Mouse (Mus musculus): ENCODE measurements around the gene Cps1. TPM values are rescaled to one million over a fixed set of nuclear protein-coding genes. Genes with fewer than 3 reads are reported as not detected.

Gene Cps1
- polyA plus RNA-seq, 1 experiment from 2014 or later: 0.11 TPM

DNA sequence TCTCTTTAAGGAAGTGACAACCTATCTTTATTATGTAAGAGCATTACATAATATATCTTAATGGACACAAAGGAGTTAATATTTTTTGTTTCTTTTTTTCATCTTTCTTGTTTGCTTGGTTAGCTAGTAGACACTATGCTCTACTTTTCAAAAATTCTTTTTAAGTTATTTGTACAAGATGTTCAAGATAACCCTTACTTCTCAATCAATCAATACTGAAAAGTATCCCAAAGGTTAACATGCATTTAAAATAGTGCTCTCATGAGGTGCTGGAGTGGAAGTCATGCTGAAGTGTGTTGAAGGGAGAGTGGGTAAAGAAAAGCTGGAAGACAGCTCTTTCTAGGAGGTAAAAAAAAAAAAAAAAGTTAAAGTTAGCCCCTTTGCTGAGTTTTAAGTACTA, 145.1 kb downstream of the Cps1 start:
- H3K27me3 ChIP-seq (ENCODE audit: insufficient read depth, poor library complexity, severe bottlenecking): no peaks in the 10 kb centered on the region
- no peak overlapping the region for H3K4me3 ChIP-seq
- no peaks in the 10 kb centered on the region for H3K36me3 ChIP-seq
- H3K27ac ChIP-seq: no peak overlapping the region
- DNase-seq (ENCODE audit: low spot score): no peak
- no peaks in the 10 kb centered on the region for H3K9me3 ChIP-seq
- no peaks in the 10 kb centered on the region for H3K4me1 ChIP-seq

DNA sequence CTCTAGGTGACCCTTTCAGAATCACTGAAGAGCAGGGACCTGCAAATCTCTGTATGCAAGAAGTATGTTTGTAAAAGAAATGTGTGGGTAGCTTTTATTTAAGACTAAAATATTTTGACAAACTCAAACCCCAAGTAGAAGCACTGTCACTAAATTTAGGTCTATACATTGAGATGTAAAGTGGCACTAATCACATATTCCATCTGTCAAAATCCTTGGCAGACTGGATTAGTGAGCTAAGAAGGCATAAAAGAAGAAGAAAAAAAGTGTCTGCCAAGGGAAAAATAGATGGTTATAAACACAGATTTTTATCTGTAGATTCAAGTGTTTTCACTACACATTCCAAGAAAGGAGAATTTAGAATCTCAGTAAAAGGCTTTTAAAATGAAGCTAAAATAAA, 145.6 kb downstream of the Cps1 start:
- no peaks in the 10 kb centered on the region for H3K4me1 ChIP-seq
- no peaks in the 10 kb centered on the region for H3K27me3 ChIP-seq (ENCODE audit: insufficient read depth, poor library complexity, severe bottlenecking)
- no peak overlapping the region for H3K4me3 ChIP-seq
- no peak overlapping the region for H3K27ac ChIP-seq
- DNase-seq (ENCODE audit: low spot score): no peak
- no peaks in the 10 kb centered on the region for H3K36me3 ChIP-seq
- H3K9me3 ChIP-seq: no peaks in the 10 kb centered on the region

DNA sequence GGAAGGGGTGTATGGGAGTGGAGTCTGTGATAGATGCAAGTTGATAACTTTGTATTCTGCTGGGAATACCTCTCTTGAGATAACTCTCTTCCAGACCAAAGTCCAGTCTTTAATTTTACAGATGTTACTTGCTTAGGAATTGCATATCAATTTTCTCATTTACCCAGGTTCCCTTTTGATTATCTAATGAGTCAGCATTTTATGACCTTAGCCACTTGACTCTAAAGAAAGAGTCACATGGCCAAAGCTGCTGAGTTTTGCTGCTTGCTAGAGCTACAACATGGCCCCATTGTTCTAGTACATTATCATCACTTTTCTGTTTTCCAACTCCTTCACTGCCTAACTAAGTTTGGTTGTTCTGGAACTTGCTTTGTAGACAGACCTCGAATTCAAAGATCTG, 153.4 kb downstream of the Cps1 start:
- no peaks in the 10 kb centered on the region for H3K9me3 ChIP-seq
- H3K4me3 ChIP-seq: no peak overlapping the region
- 83% methylated on average over 1 of the region's 1 CpGs for WGBS
- DNase-seq (ENCODE audit: low spot score): no peak
- no peaks in the 10 kb centered on the region for H3K27me3 ChIP-seq (ENCODE audit: insufficient read depth, poor library complexity, severe bottlenecking)
- H3K27ac ChIP-seq: no peak overlapping the region
- H3K36me3 ChIP-seq: no peaks in the 10 kb centered on the region
- no peaks in the 10 kb centered on the region for H3K4me1 ChIP-seq

Other genes starting within 250 kb of the Cps1 start
- gene Myl1, start 177.6 kb upstream of the Cps1 start, polyA plus RNA-seq (2016; fragmentation: Nextera tagmentation; extraction: Ambion mirVana): 636 and 812 TPM in 2 replicates
- gene Lancl1, start 84.2 kb upstream of the Cps1 start, polyA plus RNA-seq (2016; fragmentation: Nextera tagmentation; extraction: Ambion mirVana): 59.0 and 59.1 TPM in 2 replicates